Comparison of ENCODE assay signal across 8 mouse cellular contexts in genomic region chr3:97942260-97942950, GRCm38 (mm10). TPM values are rescaled to one million over a fixed set of nuclear protein-coding genes. Genes with fewer than 3 reads are reported as not detected.
DNase-seq lines count a peak whose midpoint lies in the region; ATAC-seq and TF ChIP-seq lines count a peak whose summit lies in the region.

No protein-coding gene starts in this region.

- intact Hi-C loops in heart, postnatal 36 days (cut with DNase I) = no loop called here

- peak overlapping the region; percentile 49 for H3K4me2 ChIP-seq in limb, embryonic 12.5 days
- H3K4me2 ChIP-seq in midbrain, embryonic 12.5 days (replicated peaks) = peak overlapping the region; percentile 42

- peak overlapping the region; percentile 45; the same call in 1 of the 2 replicates for H3K9ac ChIP-seq in limb, embryonic 12.5 days (replicated peaks)
- peak overlapping the region; percentile 28; the same call in 1 of the 2 replicates for H3K9ac ChIP-seq in midbrain, embryonic 12.5 days (replicated peaks)

- TF ChIP-seq POLR2A in spleen, adult 2 months (IDR thresholded peaks at IDR 0.05; ENCODE audit: low read depth, low read length) = no peak

- no peak for DNase-seq in spleen, adult 2 months (ENCODE audit: low read depth in 1 of 2, low spot score in 2 of 2)
- DNase-seq in spleen, postnatal 4 days (ENCODE audit: low spot score in 2 of 2) = no peak
- DNase-seq in fibroblast of lung, adult 2 months (ENCODE audit: low read depth) = peak; percentile 95
- peak; percentile 16 to 23 for DNase-seq in heart, postnatal 36 days
- DNase-seq in frontal cortex, postnatal 25 days (ENCODE audit: low spot score in 2 of 2) = no peak
- DNase-seq in spleen, postnatal 14 days (ENCODE audit: low spot score in 2 of 2) = no peak

- no peak overlapping the region for H3K27ac ChIP-seq in spleen, adult 2 months (ENCODE audit: insufficient read depth, low read length)
- peak overlapping the region; percentile 96 for H3K27ac ChIP-seq in limb, embryonic 12.5 days
- H3K27ac ChIP-seq in midbrain, embryonic 12.5 days (replicated peaks) = peak overlapping the region; percentile 58; the same call in 1 of the 2 replicates

- no peaks in the 10 kb centered on the region for H3K27me3 ChIP-seq in spleen, adult 2 months (ENCODE audit: control insufficient read depth, insufficient read depth, low read length)
- no peaks in the 10 kb centered on the region for H3K27me3 ChIP-seq in limb, embryonic 12.5 days
- peaks cover 17% of the 10 kb centered on the region for H3K27me3 ChIP-seq in midbrain, embryonic 12.5 days

- H3K4me3 ChIP-seq in spleen, adult 2 months (ENCODE audit: extremely low read depth, insufficient read depth, insufficient read length) = peak overlapping the region; percentile 10; the same call in 1 of the 2 replicates
- H3K4me3 ChIP-seq in limb, embryonic 12.5 days (replicated peaks) = 0 out of 2 replicates have a peak overlapping the region, but pooled peaks have one; percentile 8
- no peak overlapping the region for H3K4me3 ChIP-seq in midbrain, embryonic 12.5 days

- H3K4me1 ChIP-seq in spleen, adult 2 months (ENCODE audit: control insufficient read depth, insufficient read depth, insufficient read length) = peaks cover 4% of the 10 kb centered on the region; the same call in 1 of the 2 replicates
- peaks cover 42% of the 10 kb centered on the region for H3K4me1 ChIP-seq in limb, embryonic 12.5 days (replicated peaks)
- H3K4me1 ChIP-seq in midbrain, embryonic 12.5 days = peaks cover 54% of the 10 kb centered on the region

- ATAC-seq in limb, embryonic 12.5 days (ENCODE audit: insufficient number of reproducible peaks, insufficient read depth, low FRiP score, low TSS enrichment, low read depth) = peak; percentile 67
- ATAC-seq in midbrain, embryonic 12.5 days (ENCODE audit: low FRiP score, low read depth) = no peak; the same call in 1 of the 2 replicates

- no peak for TF ChIP-seq CTCF in spleen, adult 2 months (IDR thresholded peaks at IDR 0.05; ENCODE audit: extremely low read depth, insufficient read depth, insufficient read length, insufficient replicate concordance)

- 28% methylated on average over 16 of the region's 16 CpGs for WGBS in spleen, adult 2 months
- 9% methylated on average over 16 of the region's 16 CpGs for WGBS in limb, embryonic 12.5 days
- 4% methylated on average over 16 of the region's 16 CpGs for WGBS in midbrain, embryonic 12.5 days

- 0 out of 2 replicates have a peak, but pooled peaks cover 4% of the 10 kb centered on the region for H3K9me3 ChIP-seq in limb, embryonic 12.5 days
- no peaks in the 10 kb centered on the region for H3K9me3 ChIP-seq in midbrain, embryonic 12.5 days

- H3K36me3 ChIP-seq in spleen, adult 2 months (ENCODE audit: control insufficient read depth, insufficient read depth, low read length) = no peaks in the 10 kb centered on the region
- no peaks in the 10 kb centered on the region for H3K36me3 ChIP-seq in limb, embryonic 12.5 days
- H3K36me3 ChIP-seq in midbrain, embryonic 12.5 days = no peaks in the 10 kb centered on the region

RNA-seq across cellular contexts. Expression of gene Sec22b, which starts 41.4 kb away (rescaled TPM):
- polyA plus RNA-seq in spleen, adult 2 months (2012; rRNA removed) = 15.8 and 17.1 TPM in 2 replicates
- total RNA-seq in heart, postnatal 36 days (2021) = 10 to 100 TPM; 37.7 to 39.7 TPM
- 122 and 130 TPM in 2 replicates for polyA plus RNA-seq in limb, embryonic 12.5 days (2016; fragmentation: Nextera tagmentation; extraction: Ambion mirVana)
- 98.7 and 101 TPM in 2 replicates for polyA plus RNA-seq in midbrain, embryonic 12.5 days (2016; fragmentation: Nextera tagmentation; extraction: Ambion mirVana)

RNA-seq across cellular contexts. Expression of gene Pde4dip, which starts 53.9 kb away (rescaled TPM):
- polyA plus RNA-seq in spleen, adult 2 months (2012; rRNA removed) = 9.9 and 12.0 TPM in 2 replicates
- 1,000 to 10,000 TPM; 1,777 to 1,954 TPM for total RNA-seq in heart, postnatal 36 days (2021)
- polyA plus RNA-seq in limb, embryonic 12.5 days (2016; fragmentation: Nextera tagmentation; extraction: Ambion mirVana) = 31.9 and 35.8 TPM in 2 replicates
- 38.1 and 39.9 TPM in 2 replicates for polyA plus RNA-seq in midbrain, embryonic 12.5 days (2016; fragmentation: Nextera tagmentation; extraction: Ambion mirVana)

Comparison
In these comparisons a context has a peak if more than half of its experiments do, and no peak if none do; other contexts are left out.
1. DNase-seq: peak in fibroblast of lung, adult 2 months (single experiment) and heart, postnatal 36 days (2 of 2); none in spleen, adult 2 months (0 of 2), spleen, postnatal 4 days (0 of 2), frontal cortex, postnatal 25 days (0 of 2) and spleen, postnatal 14 days (0 of 2).